Mouse (Mus musculus) embryonic stem cell, embryonic (primary cell): ENCODE data around the gene Notch4.

ENCODE experiments used
- CTCF ChIA-PET, 4 experiments: fragments of 300-600 bp in 2 of 4; fragments of 350-600 bp in 2 of 4; sonication (Branson Sonifier 250); formaldehyde crosslinking; loops; one replicate each; lab custom pipeline; 2022; ENCODE audit warnings: inconsistent platforms in 2 of 4; lab: Charles Lee
- POLR2A ChIA-PET, 4 experiments: fragments of 300-600 bp in 2 of 4; fragments of 350-600 bp in 2 of 4; sonication (Branson Sonifier 250); formaldehyde crosslinking; loops; one replicate each; lab custom pipeline; 2022; ENCODE audit warnings: antibody characterized with exemption in 4 of 4, inconsistent platforms in 1 of 4; lab: Charles Lee

The Notch4 gene

GRCm38 (mm10) chr17:34621006-34621405 lies 56.9 kb downstream of the Notch4 start:
- CTCF ChIA-PET: interaction anchor here in 3 of 4 experiments (0.9 to 1.2 kb wide), 4 partner anchors 15 to 66 kb away, joined by 3 to 4 read pairs (median 4); no protein-coding TSS in a partner anchor
- POLR2A ChIA-PET: interaction anchor here in 2 of 4 experiments (0.5 to 3.1 kb wide), 6 partner anchors 12 to 502 kb away, joined by 3 to 34 read pairs (median 4); partner anchors contain the start of genes Agpat1 (in 1 of the 2) and Rnf5 (in 1 of the 2)

- POLR2A ChIA-PET: interaction anchor here in 2 of 4 experiments (0.6 to 1.0 kb wide), 4 partner anchors 11 to 21 kb away, joined by 3 to 4 read pairs (median 3); partner anchors contain the start of gene Agpat1 (in 1 of the 2)
- CTCF ChIA-PET: interaction anchor here in 3 of 4 experiments (0.6 to 1.2 kb wide), 8 partner anchors 8 to 182 kb away, joined by 3 to 4 read pairs (median 3); partner anchors contain the start of gene Atf6b (in 1 of the 3)
Observed at GRCm38 (mm10) chr17:34623161-34623560, 59.1 kb downstream of the Notch4 start.

GRCm38 (mm10) chr17:34624981-34625380 lies 60.9 kb downstream of the Notch4 start:
- POLR2A ChIA-PET: no interaction called here

GRCm38 (mm10) chr17:34626062-34626772 lies 62.1 kb downstream of the Notch4 start:
- POLR2A ChIA-PET: interaction anchor here (0.5 to 2.4 kb wide), 10 partner anchors 18 to 456 kb away, joined by 3 to 10 read pairs (median 6); partner anchors contain the start of genes Atf6b (in 2 of the 4), Fkbpl (in 2 of the 4), Agpat1 (in 1 of the 4) and Rnf5 (in 1 of the 4)
- CTCF ChIA-PET: interaction anchor here in 2 of 4 experiments (1.1 to 1.9 kb wide), 2 partner anchors 8 to 71 kb away, joined by 4 to 6 read pairs; no protein-coding TSS in a partner anchor

More at GRCm38 (mm10) chr17:34624981-34625380, 60.9 kb downstream of the Notch4 start:
- CTCF ChIA-PET: no interaction called here

GRCm38 (mm10) chr17:34626773-34627092 lies 62.7 kb downstream of the Notch4 start:
- CTCF ChIA-PET: interaction anchor here in 3 of 4 experiments (1.1 to 1.9 kb wide), 3 partner anchors 8 to 71 kb away, joined by 4 to 7 read pairs (median 6); no protein-coding TSS in a partner anchor
- POLR2A ChIA-PET: interaction anchor here (0.5 to 3.1 kb wide), 12 partner anchors 18 to 1240 kb away, joined by 3 to 11 read pairs (median 6); partner anchors contain the start of genes Atf6b (in 3 of the 4), Fkbpl (in 2 of the 4), Agpat1 (in 1 of the 4) and Rnf5 (in 1 of the 4)

- ChIA-PET CTCF (interaction anchor here in 3 of 4 experiments (0.6 to 1.9 kb wide), 4 partner anchors 8 to 187 kb away, joined by 3 to 7 read pairs (median 5); no protein-coding TSS in a partner anchor), POLR2A (interaction anchor here in 3 of 4 experiments (0.6 to 3.1 kb wide), 10 partner anchors 17 to 1239 kb away, joined by 3 to 11 read pairs (median 6); partner anchors contain the start of genes Atf6b (in 3 of the 3), Fkbpl (in 2 of the 3), Agpat1 (in 1 of the 3) and Rnf5 (in 1 of the 3))
Observed at GRCm38 (mm10) chr17:34627093-34627942, 63.2 kb downstream of the Notch4 start.

- POLR2A ChIA-PET: interaction anchor here in 3 of 4 experiments (0.6 to 3.1 kb wide), 7 partner anchors 16 to 325 kb away, joined by 3 to 11 read pairs (median 7); partner anchors contain the start of genes Fkbpl (in 2 of the 3), Agpat1 (in 1 of the 3), Atf6b (in 1 of the 3) and Rnf5 (in 1 of the 3)
Observed at GRCm38 (mm10) chr17:34627943-34628643, 64.0 kb downstream of the Notch4 start, which contains the start of gene Ppt2. TSS of gene Ppt2 (minus strand) at chr17:34628510.

GRCm38 (mm10) chr17:34628644-34628967 lies 64.5 kb downstream of the Notch4 start:
- ChIA-PET POLR2A (interaction anchor here in 3 of 4 experiments (0.6 to 3.1 kb wide), 8 partner anchors 16 to 324 kb away, joined by 3 to 11 read pairs (median 4); partner anchors contain the start of genes Atf6b (in 1 of the 3) and Fkbpl (in 1 of the 3)), CTCF (no interaction called here)

More at GRCm38 (mm10) chr17:34627943-34628643, 64.0 kb downstream of the Notch4 start, which contains the start of gene Ppt2:
- CTCF ChIA-PET: interaction anchor here in 3 of 4 experiments (0.6 to 1.9 kb wide), 3 partner anchors 9 to 188 kb away, joined by 3 to 7 read pairs (median 6); no protein-coding TSS in a partner anchor

- ChIA-PET POLR2A (interaction anchor here in 3 of 4 experiments (0.6 to 3.1 kb wide), 10 partner anchors 17 to 520 kb away, joined by 3 to 11 read pairs (median 3); partner anchors contain the start of gene Atf6b (in 2 of the 3)), CTCF (interaction anchor here in 1 of 4 experiments (1.2 kb wide), 1 partner anchor 10 kb away, joined by 6 read pairs; no protein-coding TSS in a partner anchor)
Observed at GRCm38 (mm10) chr17:34629221-34629751, 65.2 kb downstream of the Notch4 start, which contains the start of gene Prrt1. TSS of gene Prrt1 (plus strand) at chr17:34629533.

- CTCF ChIA-PET: interaction anchor here in 1 of 4 experiments (1.2 kb wide), 1 partner anchor 11 kb away, joined by 6 read pairs; no protein-coding TSS in a partner anchor
- POLR2A ChIA-PET: interaction anchor here in 2 of 4 experiments (0.7 to 3.1 kb wide), 4 partner anchors 17 to 521 kb away, joined by 3 to 11 read pairs (median 6); partner anchors contain the start of gene Atf6b (in 1 of the 2)
Observed at GRCm38 (mm10) chr17:34629796-34630603, 65.9 kb downstream of the Notch4 start.

- ChIA-PET POLR2A (no interaction called here), CTCF (no interaction called here)
Observed at GRCm38 (mm10) chr17:34630761-34631301, 66.8 kb downstream of the Notch4 start.

GRCm38 (mm10) chr17:34631647-34632046 lies 67.6 kb downstream of the Notch4 start:
- ChIA-PET POLR2A (interaction anchor here in 1 of 4 experiments (1.8 kb wide), 1 partner anchor 13 kb away, joined by 18 read pairs; the partner anchor contains the start of gene Fkbpl), CTCF (interaction anchor here in 1 of 4 experiments (1.6 kb wide), 1 partner anchor 13 kb away, joined by 10 read pairs; no protein-coding TSS in a partner anchor)

GRCm38 (mm10) chr17:34632261-34632691 lies 68.2 kb downstream of the Notch4 start:
- CTCF ChIA-PET: interaction anchor here (0.5 to 1.6 kb wide), 14 partner anchors 9 to 313 kb away, joined by 3 to 12 read pairs (median 5); partner anchors contain the start of genes Atf6b (in 1 of the 4), Fkbpl (in 1 of the 4) and Pbx2 (in 1 of the 4)
- POLR2A ChIA-PET: interaction anchor here (0.5 to 1.8 kb wide), 37 partner anchors 9 to 677 kb away, joined by 3 to 24 read pairs (median 4); partner anchors contain the start of genes Atf6b (in 4 of the 4), Fkbpl (in 3 of the 4), Agpat1 (in 2 of the 4) and Pbx2 (in 2 of the 4)

GRCm38 (mm10) chr17:34635671-34636070 lies 71.6 kb downstream of the Notch4 start:
- CTCF ChIA-PET: interaction anchor here in 2 of 4 experiments (0.8 to 1.1 kb wide), 2 partner anchors 15 to 17 kb away, joined by 3 read pairs; no protein-coding TSS in a partner anchor

More at GRCm38 (mm10) chr17:34635671-34636070, 71.6 kb downstream of the Notch4 start:
- POLR2A ChIA-PET: interaction anchor here in 2 of 4 experiments (0.6 to 1.6 kb wide), 4 partner anchors 10 to 315 kb away, joined by 3 to 5 read pairs (median 4); partner anchors contain the start of gene Atf6b (in 1 of the 2)
